Mouse (Mus musculus) kidney, adult 11 months (tissue): Measurements from ENCODE around the gene Slc35e2.
A peak's percentile ranks its signal among the peaks of the same experiment; 100 is the strongest.
"Not testable (repeated sequence)": the region's sequence is repeated elsewhere in the genome, so short reads cannot be mapped to it uniquely, and the experiment has no call there.

Experiments
- DNase-seq: peaks from one replicate; pipeline ENCODE4 v3.0.0; 2022

Gene Slc35e2

GRCm38 (mm10) chr4:155635766-155636499, 34.7 kb downstream of the Slc35e2 start:
- DNase-seq: no peak

DNA sequence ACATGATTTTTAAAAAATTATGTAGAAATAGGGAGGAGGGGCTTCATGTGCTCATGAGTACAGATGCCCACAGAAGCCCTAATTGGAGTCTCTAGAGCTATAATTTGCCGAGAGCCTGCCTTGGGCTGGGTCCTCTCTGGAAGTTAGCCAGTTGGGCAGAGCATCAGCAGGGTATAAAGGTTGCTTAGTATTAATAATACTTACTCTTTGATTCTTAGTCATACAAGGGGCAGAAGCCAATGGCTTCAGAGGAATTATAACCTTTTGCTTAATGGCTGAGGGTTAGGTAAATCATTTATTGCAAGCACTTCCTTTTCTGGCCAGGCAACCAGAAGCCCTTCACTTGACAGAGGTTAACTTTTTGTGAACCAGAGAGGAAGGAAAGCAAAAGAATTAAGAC, 42.3 kb downstream of the Slc35e2 start:
- peak; percentile 43 for DNase-seq

DNA sequence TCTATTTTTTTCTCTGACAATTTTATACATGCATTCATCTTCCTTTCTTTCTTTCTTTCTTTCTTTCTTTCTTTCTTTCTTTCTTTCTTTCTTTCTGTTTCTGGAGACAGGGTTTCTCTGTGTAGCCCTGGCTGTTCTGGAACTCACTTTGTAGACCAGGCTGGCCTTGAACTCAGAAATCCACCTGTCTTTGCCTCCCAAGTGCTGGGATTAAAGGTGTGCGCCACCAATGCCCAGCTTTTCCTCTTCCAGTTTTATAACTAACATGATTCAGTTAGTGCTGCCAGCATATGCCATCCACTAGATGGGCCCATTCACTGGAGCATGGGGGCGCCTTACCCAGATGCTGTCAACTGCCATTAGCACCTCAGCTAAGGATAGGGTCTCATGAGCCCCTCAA, 44.1 kb downstream of the Slc35e2 start, which contains the start of gene Gm10563:
Gm10563 (minus strand) TSS at position 101 of the 400 bp plus-strand sequence.
- not testable (repeated sequence) for DNase-seq

GRCm38 (mm10) chr4:155645721-155646120, 44.5 kb downstream of the Slc35e2 start:
- no peak for DNase-seq

- DNase-seq: no peak
Measured at GRCm38 (mm10) chr4:155649355-155649754, 48.1 kb downstream of the Slc35e2 start.

GRCm38 (mm10) chr4:155651553-155652269, 50.5 kb downstream of the Slc35e2 start:
- DNase-seq: no peak

DNA sequence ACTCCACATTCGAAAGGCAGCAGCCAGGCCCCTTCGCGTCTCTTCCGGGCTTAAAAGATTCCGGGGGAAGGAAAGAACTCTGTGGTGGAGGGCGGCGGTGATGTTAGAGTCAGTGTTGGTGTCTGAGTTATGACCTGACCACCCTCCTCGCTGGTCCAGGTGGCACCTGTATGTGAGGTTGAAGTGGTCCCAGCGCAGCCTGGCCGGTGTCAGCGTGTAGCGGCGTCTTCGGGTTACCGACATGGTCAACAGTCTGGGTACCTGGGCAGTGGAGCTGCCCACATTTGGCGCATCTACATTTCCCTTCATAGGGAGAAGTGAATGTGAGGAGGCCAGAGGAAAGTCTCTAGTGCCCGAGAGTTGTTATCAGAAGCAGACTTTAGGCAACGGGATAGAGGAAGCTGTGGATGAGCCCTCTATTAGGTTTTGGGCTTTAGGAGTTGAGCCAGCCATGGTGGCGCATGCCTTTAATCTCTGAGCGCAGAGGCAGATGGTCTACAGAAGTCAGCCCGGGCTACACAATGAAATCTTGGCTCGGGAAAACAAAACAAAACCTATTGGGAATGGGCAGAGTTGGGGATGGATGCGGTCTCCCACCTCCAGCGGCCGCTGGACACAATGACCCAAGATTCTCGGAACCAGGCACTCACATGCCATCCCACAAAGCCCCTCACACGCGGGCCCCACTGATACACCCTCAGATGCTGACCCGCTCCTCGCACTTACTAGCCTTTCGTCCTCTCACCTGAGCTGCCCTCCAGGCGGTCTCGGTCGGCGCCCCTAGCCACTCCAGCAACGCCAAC, 51.3 kb downstream of the Slc35e2 start:
- DNase-seq: no peak

DNA sequence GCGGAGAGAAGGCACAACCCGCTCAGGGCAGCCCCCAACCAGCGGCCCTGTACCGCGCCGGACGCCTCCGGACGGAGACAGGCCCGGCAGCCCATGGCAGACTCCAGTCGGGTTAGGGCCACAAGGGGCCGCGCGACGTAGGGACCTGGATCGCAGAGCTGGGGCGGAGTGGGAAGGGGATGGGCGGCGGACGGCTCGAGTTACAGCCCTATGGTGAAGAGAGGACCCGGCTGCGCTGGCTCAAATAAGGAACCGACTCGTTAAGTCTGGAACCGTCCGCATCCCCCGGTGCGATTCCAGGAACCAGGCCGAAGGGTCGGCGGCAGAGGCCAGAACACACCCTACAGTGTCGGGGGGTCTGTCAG, 51.9 kb downstream of the Slc35e2 start, which contains the start of gene Mmp23:
Mmp23 (minus strand) TSS at position 299 of the 365 bp plus-strand sequence.
- no peak for DNase-seq

GRCm38 (mm10) chr4:155653451-155654182, 52.4 kb downstream of the Slc35e2 start:
- DNase-seq: no peak

GRCm38 (mm10) chr4:155654183-155654455, 52.9 kb downstream of the Slc35e2 start:
- DNase-seq: no peak

DNA sequence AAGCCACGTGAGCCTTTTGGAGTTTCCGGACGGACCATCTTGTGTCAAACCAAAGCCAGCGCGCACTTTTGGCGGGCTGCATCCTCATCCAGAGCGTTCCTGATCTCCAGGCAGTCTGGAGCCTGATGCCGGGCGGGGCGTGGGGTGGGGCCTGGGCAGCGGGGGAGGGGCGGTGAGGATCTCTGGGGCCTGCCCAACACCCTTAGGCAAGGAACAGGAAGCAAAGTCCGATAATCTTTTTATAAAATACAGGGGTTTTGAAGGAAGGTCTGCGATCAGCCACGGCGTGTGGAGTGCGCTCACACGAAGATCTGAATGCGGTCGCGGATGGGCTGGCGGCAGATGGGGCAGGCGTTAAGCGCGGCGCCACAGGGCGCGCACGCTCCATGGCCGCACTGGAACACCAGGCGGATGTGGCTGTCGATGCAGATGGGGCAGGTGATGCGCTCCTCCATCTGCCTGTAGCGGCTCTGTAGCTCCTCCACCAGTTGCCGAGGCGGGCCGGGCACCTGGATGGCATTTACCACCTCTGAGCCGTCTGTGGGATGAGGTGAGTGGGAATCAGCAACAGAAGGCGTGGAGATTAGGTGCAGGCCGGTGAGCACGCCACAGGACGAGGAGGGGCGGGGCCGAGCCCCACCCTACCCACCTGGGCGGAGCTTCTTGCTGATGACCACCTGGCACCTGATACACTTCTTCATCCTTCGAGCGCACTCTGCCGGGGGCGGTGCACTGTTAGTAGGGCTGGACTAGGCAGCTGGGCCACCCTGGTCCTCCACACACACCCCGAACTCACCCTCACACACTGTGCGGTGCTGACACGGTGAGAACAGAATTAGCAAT, 53.5 kb downstream of the Slc35e2 start:
- no peak for DNase-seq

- no peak for DNase-seq
Measured at GRCm38 (mm10) chr4:155656214-155656751, 55.1 kb downstream of the Slc35e2 start.

DNA sequence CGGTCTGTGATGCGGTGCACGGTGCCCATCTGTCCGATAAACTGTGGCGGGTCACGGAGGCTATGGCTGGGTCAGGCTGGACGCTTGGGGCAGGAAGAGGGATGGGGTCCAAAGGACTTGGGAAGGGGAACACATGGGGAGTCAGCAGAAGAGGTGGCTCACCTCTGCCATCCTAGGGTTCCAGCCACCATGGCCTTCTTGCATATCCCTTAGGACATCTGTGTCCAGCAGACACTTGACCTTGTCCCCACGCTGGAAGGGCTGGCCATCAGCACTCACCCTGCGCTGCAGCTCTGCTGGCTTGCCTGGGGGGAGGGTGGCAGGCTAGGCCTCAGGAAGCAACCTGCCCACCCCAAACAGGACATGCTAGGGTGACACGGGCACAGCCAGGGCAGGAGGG, 57.7 kb downstream of the Slc35e2 start:
- DNase-seq: no peak

DNA sequence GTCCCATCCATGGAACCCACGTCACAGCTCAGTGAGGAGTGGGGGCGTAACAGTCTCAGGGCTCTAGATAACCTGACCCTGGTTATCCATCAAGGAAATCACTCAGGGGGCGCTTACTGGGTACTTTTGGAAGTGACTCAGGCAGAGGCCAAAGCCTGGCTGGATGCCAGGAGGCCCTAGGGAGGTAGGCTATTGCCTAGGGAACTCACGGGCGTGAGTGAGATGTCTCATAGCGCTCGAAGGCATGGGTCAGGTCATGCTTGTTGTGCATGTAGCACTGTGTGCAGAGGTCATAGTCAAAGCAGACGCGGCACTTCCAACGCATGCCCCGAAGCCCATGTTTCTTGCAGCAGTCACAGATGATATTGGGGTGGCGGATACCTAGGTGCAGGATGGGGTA, 59.4 kb downstream of the Slc35e2 start:
- no peak for DNase-seq

DNA sequence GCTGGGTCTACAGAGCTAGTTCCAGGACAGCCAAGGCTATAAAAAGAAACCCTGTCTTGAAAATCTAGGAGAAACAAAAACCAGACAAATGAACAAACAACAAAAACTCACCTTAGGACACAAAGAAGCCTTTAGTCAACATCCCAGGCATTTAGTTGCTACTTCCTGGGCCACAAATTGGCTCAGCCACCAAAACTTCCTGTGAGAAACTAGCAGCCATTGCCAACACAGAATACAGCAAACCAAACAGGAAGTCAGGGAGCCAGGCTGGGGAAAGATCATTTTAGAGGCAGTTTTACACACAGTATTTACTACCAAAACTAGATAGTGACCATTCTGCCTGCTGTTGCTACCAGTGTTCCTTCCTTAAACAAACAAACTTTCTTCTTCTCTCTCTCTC, 65.7 kb downstream of the Slc35e2 start:
- no peak for DNase-seq

DNA sequence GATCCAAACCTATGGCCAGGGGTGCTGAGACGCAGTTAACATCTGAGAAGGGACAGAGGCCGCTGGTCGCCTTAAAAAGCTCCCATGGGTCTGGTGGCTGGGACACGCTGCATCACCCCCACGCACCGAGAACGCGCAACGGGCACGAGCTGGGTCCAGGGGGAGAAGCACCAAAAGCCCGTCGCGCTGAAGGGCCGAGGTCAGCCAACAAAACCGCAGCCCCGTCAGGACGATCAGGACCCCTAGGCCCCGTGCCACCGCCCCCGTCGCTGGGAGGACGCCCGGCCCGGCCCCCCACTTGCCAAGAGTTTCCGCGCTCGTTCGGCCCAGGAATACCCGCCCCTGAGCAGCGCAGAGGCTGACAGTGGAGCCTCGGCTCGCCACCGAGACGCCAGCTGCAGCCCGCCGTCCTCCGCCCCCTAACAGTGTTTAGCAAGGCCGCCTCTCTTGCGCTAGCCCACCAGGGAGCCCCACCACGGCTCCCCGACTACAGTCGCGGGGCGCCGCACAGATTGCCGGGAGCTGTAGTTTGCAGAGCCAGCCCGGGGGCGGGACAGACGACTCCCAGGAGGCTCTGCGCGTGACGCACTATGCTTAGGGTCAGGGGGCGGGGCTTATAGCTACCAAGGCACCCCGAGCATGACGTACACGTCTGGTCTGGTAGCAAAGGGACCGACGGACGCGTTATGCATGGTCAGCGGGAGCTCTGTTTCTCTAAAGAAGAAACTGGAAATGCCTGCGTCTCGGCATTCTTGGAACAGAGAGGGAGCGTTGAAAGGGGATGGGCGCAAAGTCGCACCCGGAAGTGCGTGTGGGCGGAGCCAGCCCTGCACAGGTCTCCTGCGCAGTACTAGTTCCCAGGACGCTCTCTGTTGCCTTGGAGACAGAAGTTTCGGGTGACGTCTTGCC, 67.7 kb downstream of the Slc35e2 start, which contains the start of gene Mib2:
Mib2 (minus strand) TSS at position 510 of the 909 bp plus-strand sequence.
- peak; percentile 97 for DNase-seq

- DNase-seq: no peak
Measured at GRCm38 (mm10) chr4:155669598-155670075, 68.4 kb downstream of the Slc35e2 start.

DNA sequence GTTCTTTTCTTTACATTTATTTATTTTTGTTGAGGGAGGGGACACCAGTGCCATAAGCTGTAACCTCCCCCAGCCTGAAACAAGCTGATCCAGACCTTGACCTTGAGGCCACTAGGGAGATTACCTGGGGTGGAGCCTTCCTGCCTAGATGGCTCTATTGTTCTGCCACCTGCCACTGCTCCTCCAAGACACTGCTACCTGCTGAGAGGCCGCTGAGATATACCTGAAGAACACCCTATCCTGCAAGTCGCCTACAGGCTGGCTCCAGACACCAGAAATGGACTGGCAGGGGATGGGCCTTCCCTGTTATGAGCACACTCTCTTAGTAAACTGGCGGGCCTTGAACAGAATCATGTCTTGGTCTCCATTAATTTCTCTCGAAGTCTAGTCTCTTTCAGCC, 69.0 kb downstream of the Slc35e2 start:
- not testable (repeated sequence) for DNase-seq

GRCm38 (mm10) chr4:155672082-155672481, 70.9 kb downstream of the Slc35e2 start:
- no peak for DNase-seq
